Mouse (Mus musculus): Measurements from ENCODE around the gene Olfr649.

GRCm38 (mm10) chr7:104218701-104219569 is 23.1 kb upstream of the Olfr649 start, which contains the start of gene Trim6:
- TF ChIP-seq CTCF (IDR thresholded peaks at IDR 0.05; ENCODE audit: low read depth) (no peak), EP300 (optimal IDR thresholded peaks at IDR 0.05) (no peak)
